Mouse (Mus musculus) heart, postnatal 14 days (tissue): ENCODE results near the gene Rwdd2b. TPM values are rescaled to one million over a fixed set of nuclear protein-coding genes. Genes with fewer than 3 reads are reported as not detected.

Experiments
- DNase-seq, 2 experiments: peaks; one replicate each; pipeline ENCODE4 v3.0.0; 2021 to 2022
- intact Hi-C: fragments of 180-260 bp; cut with DNase I; formaldehyde crosslinking; loops from one replicate; pipeline ENCODE4 v1.15.1; 2025
- long read RNA-seq, 2 experiments: library from polyadenylated mRNA; stranded (forward); transcript quantifications; one replicate each; pipeline ENCODE4 v2.0.0; 2021
- total RNA-seq, 2 experiments: library from RNA; stranded (reverse); gene quantifications; 2 replicates each; pipeline ENCODE4 v1.2.3; 2021

Rwdd2b gene
- 1 to 10 TPM; 5.8 TPM for total RNA-seq
- long read RNA-seq, experiment 1, transcript Rwdd2b-201 (5 exons, 2,009 nt), result major isoform, 11 of 11 reads
- long read RNA-seq, experiment 1, partial matches to known transcripts, result 0 of 11 reads
- long read RNA-seq, experiment 1, other reads (novel, unspliced or antisense), result 0 of 11 reads
- long read RNA-seq, experiment 2, transcript Rwdd2b-201 (5 exons, 2,009 nt), result major isoform, 6 of 6 reads
- long read RNA-seq, experiment 2, partial matches to known transcripts, result 0 of 6 reads
- long read RNA-seq, experiment 2, other reads (novel, unspliced or antisense), result 0 of 6 reads

GRCm38 (mm10) chr16:87440184-87440686 lies at the start of gene Rwdd2b:
Rwdd2b (minus strand) TSS chr16:87440573.
- intact Hi-C loops, result no loop called here
- DNase-seq, result peak; percentile 92 to 95

DNA sequence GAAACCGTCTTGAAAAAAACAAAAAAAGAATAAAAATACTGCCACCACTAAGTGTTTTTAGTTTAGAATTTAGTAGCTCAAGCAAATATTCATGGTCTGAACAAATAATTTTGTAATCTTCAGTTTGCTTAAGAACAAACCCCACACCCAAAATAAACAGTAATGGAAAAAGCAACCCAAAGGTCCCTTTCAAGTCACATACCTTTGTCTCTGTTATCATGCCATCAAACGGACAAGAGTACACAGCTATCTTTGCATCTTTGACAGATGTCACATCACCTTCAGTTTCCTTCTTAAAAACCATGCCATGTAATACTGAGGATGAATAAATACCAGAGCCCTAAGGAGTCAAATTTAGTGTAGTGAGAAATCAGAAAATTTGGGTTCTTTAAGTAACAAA lies 48.2 kb upstream of the Rwdd2b start:
- no peak for DNase-seq
- intact Hi-C loops, result no loop called here

DNA sequence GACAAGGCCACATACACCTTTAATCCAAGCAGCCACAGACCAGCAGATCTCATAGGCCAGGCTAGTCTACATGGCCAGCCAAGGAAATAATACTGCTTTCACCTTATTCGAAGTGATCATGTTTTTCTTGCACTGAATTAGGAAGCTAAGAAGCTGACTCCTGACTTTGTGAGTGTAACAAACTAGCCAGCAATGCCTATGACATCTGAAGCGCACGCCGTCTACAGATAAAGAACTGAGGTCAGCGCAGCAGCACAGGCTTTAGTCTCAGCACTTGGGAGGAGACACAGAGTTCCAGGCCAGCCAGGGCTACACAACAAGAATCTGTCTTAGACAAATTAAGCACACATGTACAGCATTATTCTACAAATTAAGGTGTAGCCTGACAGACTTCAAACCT lies 46.4 kb upstream of the Rwdd2b start:
- intact Hi-C loops, result no loop called here
- no peak for DNase-seq

GRCm38 (mm10) chr16:87484367-87484766 lies 44.0 kb upstream of the Rwdd2b start:
- intact Hi-C loops, result no loop called here
- no peak for DNase-seq

DNA sequence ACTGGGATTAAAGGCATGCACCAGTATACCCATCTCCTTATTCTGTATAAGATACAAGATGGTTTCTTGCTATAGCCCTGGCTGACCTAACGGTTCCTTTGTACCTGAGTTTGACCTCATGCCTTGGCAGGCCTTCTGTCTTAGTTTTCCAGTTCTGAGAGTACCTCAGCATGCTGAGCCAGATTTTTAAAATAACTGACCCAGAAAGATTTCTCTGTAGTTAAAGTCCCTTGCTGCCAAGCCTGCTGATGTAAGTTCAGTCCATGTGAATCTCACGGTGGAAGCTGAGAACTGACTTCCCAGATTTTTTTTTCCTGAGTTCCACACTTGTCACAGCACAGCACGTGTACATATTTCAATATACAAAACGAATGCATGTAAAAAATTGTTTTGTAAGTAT lies 30.2 kb upstream of the Rwdd2b start:
- intact Hi-C loops, result no loop called here
- DNase-seq, result no peak

DNA sequence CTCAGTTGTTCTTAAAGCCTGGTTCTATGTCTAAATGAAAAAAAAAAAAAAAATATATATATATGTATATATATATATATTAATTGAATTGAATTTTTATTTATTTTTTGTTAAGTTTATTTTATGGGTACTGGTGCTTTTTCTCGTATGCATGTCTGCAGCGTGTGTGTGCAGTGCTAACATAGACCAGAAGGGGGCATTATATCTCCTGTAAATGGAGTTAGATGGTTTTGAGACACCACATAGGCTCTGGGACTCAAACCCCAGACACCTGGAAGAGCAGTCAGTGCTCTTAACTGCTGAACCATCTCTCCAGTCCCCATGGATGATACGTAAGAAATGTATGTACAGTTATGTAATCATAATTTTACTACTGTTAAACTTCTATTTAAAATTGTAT lies 18.4 kb upstream of the Rwdd2b start:
- intact Hi-C loops, result loop anchor here (5.0 kb wide), 1 partner anchor 34 kb away; no protein-coding TSS in a partner anchor
- DNase-seq, result no peak

DNA sequence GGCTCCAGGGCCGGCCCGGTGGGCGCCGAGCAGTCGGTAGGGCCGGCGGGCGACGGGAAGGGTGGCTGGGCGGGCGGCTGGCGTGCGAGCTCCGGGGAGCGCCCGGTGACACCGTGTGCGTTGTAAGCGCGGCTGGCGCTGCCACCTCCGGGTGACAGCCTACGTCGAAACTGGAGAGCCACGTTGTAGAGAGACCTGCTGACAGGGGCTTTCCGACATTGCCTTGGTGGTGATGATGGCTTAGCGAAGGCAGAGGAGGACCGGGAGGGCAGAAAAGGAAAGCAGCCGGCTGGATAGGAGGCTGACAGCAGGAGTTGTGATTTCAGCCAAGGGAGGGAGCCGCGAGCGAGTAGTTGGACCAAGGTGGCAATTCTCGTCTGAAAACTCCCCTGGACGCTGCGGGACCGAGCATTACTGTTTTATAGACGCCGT lies 14.8 kb upstream of the Rwdd2b start:
- intact Hi-C loops, result loop anchor here (5.0 kb wide), 1 partner anchor 37 kb away; no protein-coding TSS in a partner anchor
- DNase-seq, result no peak

- intact Hi-C loops, result loop anchor here (5.0 kb wide), 1 partner anchor 38 kb away; no protein-coding TSS in a partner anchor
- DNase-seq, result peak; percentile 92 to 96
These were observed 14.2 kb upstream of the Rwdd2b start, which contains the start of gene Usp16 for GRCm38 (mm10) chr16:87454419-87455179. Usp16 (plus strand) TSS chr16:87454703.

- intact Hi-C loops, result no loop called here
- no peak for DNase-seq
These were observed 12.9 kb upstream of the Rwdd2b start for GRCm38 (mm10) chr16:87453226-87453625.

- no peak for DNase-seq
- intact Hi-C loops, result no loop called here
These were observed 5.2 kb upstream of the Rwdd2b start for GRCm38 (mm10) chr16:87445528-87445927.

DNA sequence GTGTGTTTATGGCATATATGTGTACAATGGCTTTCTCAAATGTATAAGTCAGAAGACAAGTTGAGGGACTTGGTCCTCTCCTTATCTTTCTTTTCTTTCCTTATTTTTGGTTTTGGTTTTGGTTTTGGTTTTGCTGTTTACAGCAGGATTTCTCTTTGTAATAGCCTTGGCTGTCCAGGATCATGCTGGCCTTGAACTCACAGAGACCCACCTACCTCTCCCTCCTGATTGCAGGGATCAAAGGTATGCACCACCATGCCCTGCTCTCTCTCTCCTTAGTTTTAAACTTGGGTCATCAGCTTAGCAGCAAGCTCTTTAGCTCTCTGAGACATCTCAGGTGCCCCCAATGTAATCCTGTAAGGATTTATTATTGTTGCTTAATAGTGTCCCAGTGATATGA lies 4.7 kb upstream of the Rwdd2b start:
- intact Hi-C loops, result no loop called here
- no peak for DNase-seq

- DNase-seq, result no peak
- intact Hi-C loops, result no loop called here
These were observed 3.7 kb upstream of the Rwdd2b start for GRCm38 (mm10) chr16:87444071-87444470.

GRCm38 (mm10) chr16:87443245-87443644 lies 2.9 kb upstream of the Rwdd2b start:
- no peak for DNase-seq
- intact Hi-C loops, result no loop called here

DNA sequence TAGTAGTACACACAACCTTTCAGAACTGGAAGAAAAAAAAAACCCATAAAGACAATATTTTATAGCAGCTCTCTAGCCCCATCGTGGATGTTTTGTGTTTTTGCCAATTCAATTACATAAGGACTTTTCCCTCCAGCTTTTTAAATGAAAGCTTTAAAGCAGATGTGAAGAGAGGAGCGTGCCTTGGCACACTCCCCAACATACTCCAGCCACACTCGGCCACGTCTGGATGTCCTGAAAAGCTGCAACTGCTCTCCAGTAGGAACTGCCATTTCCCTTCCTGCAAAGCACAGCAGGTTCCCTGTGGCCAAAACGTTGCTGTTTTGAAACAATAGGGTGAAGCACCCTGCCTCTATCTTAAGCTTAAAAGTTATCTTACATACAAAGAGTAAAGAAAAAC lies 1.9 kb upstream of the Rwdd2b start:
- DNase-seq, result no peak

DNA sequence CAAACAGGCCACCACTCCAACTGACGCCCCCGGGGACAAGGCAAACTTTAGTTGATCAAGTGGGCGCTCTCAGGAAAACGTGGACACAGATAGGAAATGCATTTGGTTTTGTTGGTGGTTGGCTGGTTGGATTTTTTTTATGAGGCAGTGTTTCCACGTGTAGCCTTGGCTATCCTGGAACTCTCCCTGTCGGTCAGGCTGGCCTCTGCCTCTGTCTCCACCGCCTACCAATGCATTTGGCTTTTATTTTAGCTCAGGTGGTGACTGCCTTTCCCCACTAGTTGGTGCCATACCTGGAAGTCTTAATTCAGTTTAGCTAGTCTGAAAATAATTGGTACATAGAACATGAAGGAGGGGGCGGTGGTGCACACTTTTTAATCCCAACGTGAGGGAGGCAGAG lies 716 bp upstream of the Rwdd2b start:
- DNase-seq, result no peak
- intact Hi-C loops, result no loop called here

More for the DNA sequence above, 1.9 kb upstream of the Rwdd2b start:
- intact Hi-C loops, result no loop called here

GRCm38 (mm10) chr16:87438697-87439096 lies 1.7 kb downstream of the Rwdd2b start:
- no peak for DNase-seq
- intact Hi-C loops, result no loop called here

DNA sequence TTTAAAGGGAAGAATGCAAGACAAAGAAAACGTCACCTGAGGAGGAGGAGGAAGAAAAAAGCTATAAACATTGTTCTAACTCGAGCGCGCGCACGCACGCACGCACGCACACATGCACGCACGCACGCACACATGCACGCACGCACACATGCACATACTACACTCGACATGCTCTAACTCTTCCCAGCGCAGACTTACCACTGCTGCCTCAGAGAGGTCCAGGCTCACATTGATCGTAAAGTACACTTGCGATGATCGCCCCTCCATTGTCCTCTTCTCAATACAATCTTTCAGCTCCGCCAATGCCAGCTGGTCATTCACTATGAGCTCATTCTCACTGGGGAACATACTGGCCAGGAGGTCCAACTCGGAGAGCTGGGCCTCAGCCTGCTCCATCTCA lies 3.3 kb downstream of the Rwdd2b start:
- no peak for DNase-seq
- intact Hi-C loops, result no loop called here

DNA sequence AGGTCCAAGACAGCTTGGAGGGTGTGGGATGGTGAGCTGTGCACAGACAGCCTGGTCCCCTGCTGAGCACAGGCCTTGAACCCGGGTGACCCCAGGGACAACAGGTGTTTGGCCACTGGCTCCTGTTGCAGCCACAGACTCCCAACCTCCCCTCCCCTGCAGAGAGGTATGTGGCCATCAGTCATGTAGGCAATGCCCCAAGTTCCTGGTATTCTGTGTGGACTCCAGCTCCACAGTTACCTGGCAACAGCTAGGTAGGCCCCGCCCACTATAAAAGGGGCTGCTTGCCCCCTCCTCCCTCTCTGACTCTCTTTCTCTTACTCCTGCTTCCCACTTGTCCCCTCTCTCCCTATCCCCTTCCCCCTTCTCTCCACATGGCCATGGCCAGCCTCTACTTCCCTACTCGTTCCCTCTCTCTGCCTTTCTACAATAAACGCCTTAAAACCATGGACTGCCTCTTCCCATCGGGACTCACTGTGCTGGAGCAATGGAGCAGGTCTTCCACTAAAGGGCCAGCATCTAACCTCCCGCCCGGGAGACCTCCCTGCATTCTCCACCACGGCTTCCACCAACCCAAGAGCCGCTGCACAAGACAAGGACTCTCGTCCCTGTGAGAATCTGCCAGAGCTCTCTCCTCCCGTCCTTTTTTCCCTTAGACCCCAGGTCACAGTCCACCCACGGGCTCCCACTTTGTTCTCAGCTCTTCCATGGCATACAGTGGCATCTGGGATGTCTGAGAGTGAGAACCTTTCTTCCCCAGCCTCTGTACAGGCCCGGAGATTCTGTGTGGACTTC lies 4.8 kb downstream of the Rwdd2b start:
- intact Hi-C loops, result no loop called here
- DNase-seq, result no peak

- intact Hi-C loops, result no loop called here
- DNase-seq, result no peak
These were observed 5.4 kb downstream of the Rwdd2b start for GRCm38 (mm10) chr16:87434946-87435345.

- DNase-seq, result no peak
- intact Hi-C loops, result no loop called here
These were observed 6.1 kb downstream of the Rwdd2b start for GRCm38 (mm10) chr16:87434266-87434665.
